8 mouse cellular contexts compared by ENCODE assay signal in genomic region chr8:10405469-10405868, GRCm38 (mm10).
A peak's percentile ranks its signal among the peaks of the same experiment; 100 is the strongest.
DNase-seq lines count a peak whose midpoint lies in the region; ATAC-seq and TF ChIP-seq lines count a peak whose summit lies in the region.

No protein-coding gene starts in this region.

- no peak for TF ChIP-seq POLR2A in small intestine, adult 2 months (IDR thresholded peaks at IDR 0.05; ENCODE audit: low read depth, low read length)

- H3K4me2 ChIP-seq in forebrain, embryonic 11.5 days (ENCODE audit: low read depth, low read length, severe bottlenecking): no peak overlapping the region
- no peak overlapping the region for H3K4me2 ChIP-seq in kidney, embryonic 14.5 days (replicated peaks; ENCODE audit: low read depth, low read length)

- H3K36me3 ChIP-seq in forebrain, embryonic 11.5 days (ENCODE audit: control insufficient read depth, insufficient read depth, low read length): no peaks in the 10 kb centered on the region
- no peaks in the 10 kb centered on the region for H3K36me3 ChIP-seq in kidney, embryonic 14.5 days (ENCODE audit: control insufficient read depth, insufficient read depth, low read length)
- H3K36me3 ChIP-seq in small intestine, adult 2 months (ENCODE audit: control insufficient read depth, insufficient read depth, low read length): no peaks in the 10 kb centered on the region

- no peaks in the 10 kb centered on the region for H3K9me3 ChIP-seq in forebrain, embryonic 11.5 days (ENCODE audit: control insufficient read depth, low read length)
- no peaks in the 10 kb centered on the region for H3K9me3 ChIP-seq in kidney, embryonic 14.5 days (ENCODE audit: control insufficient read depth, low read length)

- peak; percentile 50; the same call in 1 of the 2 replicates for TF ChIP-seq CTCF in small intestine, adult 2 months (IDR thresholded peaks at IDR 0.05; ENCODE audit: extremely low read depth, insufficient read length, insufficient replicate concordance, low read depth, low read length)

- ATAC-seq in cerebellum, adult (ENCODE audit: insufficient number of reproducible peaks, low FRiP score, low TSS enrichment): no peak; the same call in 1 of the 2 replicates
- 0 out of 2 replicates have a peak, but pooled peaks have one; percentile 44 for ATAC-seq in forebrain, embryonic 11.5 days (replicated peaks; ENCODE audit: low FRiP score)
- ATAC-seq in kidney, embryonic 14.5 days (ENCODE audit: low FRiP score, low TSS enrichment): peak; percentile 60; the same call in 1 of the 2 replicates

- WGBS in forebrain, embryonic 11.5 days: 38% methylated on average over 8 of the region's 8 CpGs
- WGBS in kidney, embryonic 14.5 days: 41% methylated on average over 8 of the region's 8 CpGs
- 42% methylated on average over 8 of the region's 8 CpGs for WGBS in small intestine, adult 2 months

- H3K4me1 ChIP-seq in forebrain, embryonic 11.5 days (replicated peaks; ENCODE audit: control insufficient read depth, insufficient read depth, low read length): no peaks in the 10 kb centered on the region
- H3K4me1 ChIP-seq in kidney, embryonic 14.5 days (ENCODE audit: control insufficient read depth, insufficient read depth, low read length): no peaks in the 10 kb centered on the region
- H3K4me1 ChIP-seq in small intestine, adult 2 months (ENCODE audit: control insufficient read depth, insufficient read depth, insufficient read length, low read length): no peaks in the 10 kb centered on the region

- peak; percentile 14 for DNase-seq in cerebellum, adult 11 months
- peak; percentile 50 for DNase-seq in urinary bladder, postnatal 25 days (ENCODE audit: low spot score)
- no peak for DNase-seq in urinary bladder, postnatal 36 days (ENCODE audit: low spot score in 2 of 2)
- DNase-seq in forebrain, embryonic 11.5 days (ENCODE audit: low spot score): peak; percentile 82
- DNase-seq in lung, postnatal 25 days (ENCODE audit: low spot score): peak; percentile 13

- H3K27ac ChIP-seq in forebrain, embryonic 11.5 days (ENCODE audit: low read depth, low read length): no peak overlapping the region
- no peak overlapping the region for H3K27ac ChIP-seq in kidney, embryonic 14.5 days (ENCODE audit: low read depth, low read length)
- no peak overlapping the region for H3K27ac ChIP-seq in small intestine, adult 2 months (ENCODE audit: insufficient read depth, low read depth, low read length)

- no peak overlapping the region for H3K4me3 ChIP-seq in forebrain, embryonic 11.5 days (ENCODE audit: low read depth, low read length)
- H3K4me3 ChIP-seq in kidney, embryonic 14.5 days (ENCODE audit: low read length): no peak overlapping the region
- H3K4me3 ChIP-seq in small intestine, adult 2 months (ENCODE audit: low read depth, low read length): no peak overlapping the region

- H3K27me3 ChIP-seq in forebrain, embryonic 11.5 days (ENCODE audit: control insufficient read depth, insufficient read depth, low read length): no peaks in the 10 kb centered on the region
- no peaks in the 10 kb centered on the region for H3K27me3 ChIP-seq in kidney, embryonic 14.5 days (ENCODE audit: control insufficient read depth, insufficient read depth, low read length)
- H3K27me3 ChIP-seq in small intestine, adult 2 months (ENCODE audit: control insufficient read depth, insufficient read depth, low read length): no peaks in the 10 kb centered on the region

- no peak overlapping the region for H3K9ac ChIP-seq in forebrain, embryonic 11.5 days (ENCODE audit: low read length)
- no peak overlapping the region for H3K9ac ChIP-seq in kidney, embryonic 14.5 days (ENCODE audit: low read depth, low read length)

Comparison
In these comparisons a context has a peak if more than half of its experiments do, and no peak if none do; other contexts are left out.
1. DNase-seq: peak in cerebellum, adult 11 months (single experiment), urinary bladder, postnatal 25 days (single experiment), forebrain, embryonic 11.5 days (single experiment) and lung, postnatal 25 days (single experiment); none in urinary bladder, postnatal 36 days (0 of 2).